In genomic region chr6:33515391-33515790, GRCm38 (mm10) we compare ENCODE assay signal across 11 mouse cellular contexts.
DNase-seq lines count a peak whose midpoint lies in the region; ATAC-seq lines count a peak whose summit lies in the region.
"Had no signal": no experiment of that assay in that cellular context is flagged by ENCODE, and none has a peak within 500 bp of the region (broad histone marks: within the 10 kb centered on the region; RNA-seq: fewer than 3 reads in every experiment).

No protein-coding gene starts in this region.

- H3K9me3 ChIP-seq in heart, embryonic 12.5 days (replicated peaks), result no peaks in the 10 kb centered on the region
- H3K9me3 ChIP-seq: liver, embryonic 13.5 days had no signal

- H3K4me2 ChIP-seq in heart, embryonic 12.5 days, result no peak overlapping the region
- H3K4me2 ChIP-seq: liver, embryonic 13.5 days had no signal

- no peak overlapping the region for H3K9ac ChIP-seq in heart, embryonic 12.5 days
- H3K9ac ChIP-seq: liver, embryonic 13.5 days had no signal

- WGBS in heart, embryonic 12.5 days, result 47% methylated on average over 4 of the region's 4 CpGs

- H3K4me1 ChIP-seq in heart, embryonic 12.5 days (replicated peaks), result peaks cover 11% of the 10 kb centered on the region; the same call in 1 of the 2 replicates
- H3K4me1 ChIP-seq: liver, embryonic 13.5 days had no signal

- no peak for ATAC-seq in heart, embryonic 12.5 days (ENCODE audit: insufficient number of reproducible peaks, low FRiP score)

- H3K27ac ChIP-seq in heart, embryonic 12.5 days (ENCODE audit: poor library complexity, severe bottlenecking), result no peak overlapping the region; the same call in 1 of the 2 replicates
- H3K27ac ChIP-seq: liver, embryonic 13.5 days had no signal

- H3K4me3 ChIP-seq in heart, embryonic 12.5 days, result no peak overlapping the region
- H3K4me3 ChIP-seq: erythroblast, embryonic 14.5 days; liver, embryonic 13.5 days had no signal

- no peaks in the 10 kb centered on the region for H3K27me3 ChIP-seq in heart, embryonic 12.5 days (replicated peaks)
- H3K27me3 ChIP-seq: liver, embryonic 13.5 days had no signal

- DNase-seq in heart, adult 18-20 months, result peak; percentile 10 to 15
- DNase-seq in kidney, postnatal 14 days, result peak; percentile 9
- DNase-seq in kidney, postnatal 10 days, result no peak
- DNase-seq in 3T3-L1 (ENCODE audit: low read depth, low spot score), result peak; percentile 72
- peak; percentile 25 for DNase-seq in brain, adult 2 months (ENCODE audit: low read depth, low spot score)
- DNase-seq in urinary bladder, postnatal 10 days (ENCODE audit: low spot score), result no peak
- no peak for DNase-seq in testis, postnatal 10 days (ENCODE audit: low spot score)
- DNase-seq: cerebellum, postnatal 14 days; liver, embryonic 13.5 days had no signal

- H3K36me3 ChIP-seq in heart, embryonic 12.5 days, result no peaks in the 10 kb centered on the region
- H3K36me3 ChIP-seq: liver, embryonic 13.5 days had no signal

Comparison
In these comparisons a context has a peak if more than half of its experiments do, and no peak if none do; other contexts are left out.
1. DNase-seq: peak in heart, adult 18-20 months (2 of 2), kidney, postnatal 14 days (single experiment), 3T3-L1 (single experiment) and brain, adult 2 months (single experiment); none in kidney, postnatal 10 days (single experiment), urinary bladder, postnatal 10 days (single experiment) and testis, postnatal 10 days (single experiment).